Mouse (Mus musculus): ENCODE results near the gene Ctnna2.

GRCm38 (mm10) chr6:77638784-77639183, 340.7 kb downstream of the Ctnna2 start:
- TF ChIP-seq CTCF (IDR thresholded peaks at IDR 0.05; ENCODE audit: low read depth, low read length) (no peak), GATA1 (IDR thresholded peaks at IDR 0.05; ENCODE audit: borderline replicate concordance, low read length) (no peak), GATA2 (IDR thresholded peaks at IDR 0.05; ENCODE audit: borderline replicate concordance, low read depth, low read length) (no peak), POLR2AphosphoS5 (IDR thresholded peaks at IDR 0.05; ENCODE audit: insufficient replicate concordance, low read depth, low read length) (no peak)
